Mouse (Mus musculus) stomach, postnatal 0 days (tissue): ENCODE measurements around the gene 4930564D02Rik.

Source experiments
- CTCF ChIP-seq: IDR thresholded peaks from 2 replicates; pipeline ENCODE4 v1.5.1; 2016; ENCODE audit warnings: antibody characterized with exemption, low read depth, mild to moderate bottlenecking, moderate library complexity
- EP300 ChIP-seq: optimal IDR thresholded peaks from 2 replicates; pipeline ENCODE3; 2016; ENCODE audit warnings: antibody characterized with exemption

DNA sequence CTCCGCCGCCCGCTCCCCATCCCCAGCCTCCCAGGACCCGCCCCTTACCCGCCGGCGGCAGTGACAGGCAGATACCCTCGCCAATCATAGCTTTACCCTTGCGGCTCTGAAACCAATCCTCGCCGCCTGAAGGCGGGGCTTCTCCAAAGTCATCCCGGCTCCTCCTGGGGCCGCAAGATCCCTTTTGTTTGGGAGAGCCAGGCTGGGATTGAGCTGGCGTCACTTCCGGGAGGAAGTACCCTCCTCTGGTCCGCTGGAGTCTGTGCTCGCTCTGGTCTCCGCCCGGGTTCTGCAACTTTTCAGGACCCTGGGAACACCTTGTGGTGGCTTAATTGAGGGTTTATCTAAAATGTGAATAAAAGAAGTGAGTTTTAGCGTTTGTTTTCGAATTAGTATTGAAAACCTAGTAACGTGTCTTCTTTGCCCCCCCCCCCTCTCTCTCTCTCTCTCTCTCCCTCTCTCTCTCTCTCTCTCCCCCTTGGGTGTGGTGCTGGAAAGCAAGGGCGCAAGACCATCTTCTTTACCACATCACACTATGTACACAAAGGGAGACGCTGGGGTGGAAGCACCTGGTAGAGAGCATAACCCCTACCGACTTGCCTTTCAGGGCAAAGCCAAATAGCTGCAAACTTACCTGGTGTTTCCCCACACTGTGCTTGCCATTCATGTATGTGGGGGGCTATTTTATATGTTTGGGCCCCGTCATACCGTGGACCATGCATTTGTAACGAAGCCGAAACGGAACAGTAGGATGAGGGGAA, 13.5 kb upstream of the 4930564D02Rik start, which contains the start of gene Cttnbp2nl:
- peak; percentile 20; the same call in 1 of the 2 replicates for TF ChIP-seq CTCF
- TF ChIP-seq EP300 = no peak
